Mouse (Mus musculus): ENCODE measurements around the gene Tmem86a.
A peak's percentile ranks its signal among the peaks of the same experiment; 100 is the strongest.

- TF ChIP-seq EP300 (optimal IDR thresholded peaks at IDR 0.05) (no peak), CTCF (IDR thresholded peaks at IDR 0.05; ENCODE audit: low read depth) (peak; percentile 95)
These were observed 26.9 kb upstream of the Tmem86a start for GRCm38 (mm10) chr7:47023530-47023929.
